ENCODE assay signal across 8 mouse cellular contexts in the genomic region with DNA sequence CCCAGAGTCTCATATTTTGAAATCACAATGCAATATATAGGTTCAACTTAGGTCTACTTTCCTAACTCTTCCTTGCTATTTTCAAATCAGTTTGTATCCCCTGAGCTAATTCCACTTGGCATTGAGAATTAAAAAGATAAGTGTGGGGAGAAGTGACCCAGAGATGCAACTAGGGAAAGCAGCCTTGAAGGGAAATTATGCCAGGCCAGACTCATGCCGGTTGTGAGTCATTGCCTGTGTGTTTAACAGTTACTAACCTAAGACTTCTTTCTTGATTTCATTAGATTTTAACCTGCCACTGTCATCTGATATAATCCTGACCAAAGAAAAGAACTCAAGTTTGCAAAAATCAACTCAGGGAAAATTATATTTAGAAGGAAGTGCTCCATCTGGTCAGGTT.
"Had no signal": no experiment of that assay in that cellular context is flagged by ENCODE, and none has a peak within 500 bp of the region (broad histone marks: within the 10 kb centered on the region; RNA-seq: fewer than 3 reads in every experiment).

No protein-coding gene starts in this region.

- DNase-seq: kidney, postnatal 14 days; kidney, postnatal 4 days; left cerebral cortex, postnatal 4 days; liver, postnatal 0 days; lung, embryonic 14.5 days; retina, postnatal 1 day; thymus, adult 18-20 months; thymus, postnatal 36 days had no signal
